Mouse (Mus musculus) frontal cortex, postnatal 10 days (tissue): ENCODE measurements around the gene Rnf169.

ENCODE experiments used
- DNase-seq, 2 experiments: peaks; one replicate each; pipeline ENCODE4 v3.0.0; 2022; ENCODE audit warnings: low spot score in 2 of 2, mixed read lengths in 1 of 2

Gene Rnf169

DNA sequence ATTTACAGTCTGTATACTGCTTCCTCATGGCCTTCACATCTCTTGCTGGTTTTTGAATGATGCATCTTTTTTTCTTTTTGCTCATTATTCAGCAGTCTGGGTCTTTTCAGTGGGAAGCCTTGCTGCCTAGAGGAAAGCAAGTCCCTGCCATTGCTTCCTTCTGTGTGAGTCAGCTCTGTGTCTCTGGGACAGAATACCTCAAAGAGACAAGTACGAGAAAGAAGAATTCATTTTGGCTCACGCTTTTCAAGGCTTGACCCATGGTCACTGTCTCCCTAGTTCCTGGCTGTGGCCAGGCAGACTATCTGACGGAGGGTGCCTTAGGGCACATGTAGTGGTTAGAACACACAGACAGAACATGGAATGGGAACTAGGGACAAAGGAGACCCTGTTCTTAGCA is 86.3 kb downstream of the Rnf169 start:
- DNase-seq, result no peak

- DNase-seq, result no peak
These were observed 87.9 kb downstream of the Rnf169 start for GRCm38 (mm10) chr7:99892351-99892750.

- DNase-seq, result no peak
These were observed 88.8 kb downstream of the Rnf169 start for GRCm38 (mm10) chr7:99891471-99891870.

DNA sequence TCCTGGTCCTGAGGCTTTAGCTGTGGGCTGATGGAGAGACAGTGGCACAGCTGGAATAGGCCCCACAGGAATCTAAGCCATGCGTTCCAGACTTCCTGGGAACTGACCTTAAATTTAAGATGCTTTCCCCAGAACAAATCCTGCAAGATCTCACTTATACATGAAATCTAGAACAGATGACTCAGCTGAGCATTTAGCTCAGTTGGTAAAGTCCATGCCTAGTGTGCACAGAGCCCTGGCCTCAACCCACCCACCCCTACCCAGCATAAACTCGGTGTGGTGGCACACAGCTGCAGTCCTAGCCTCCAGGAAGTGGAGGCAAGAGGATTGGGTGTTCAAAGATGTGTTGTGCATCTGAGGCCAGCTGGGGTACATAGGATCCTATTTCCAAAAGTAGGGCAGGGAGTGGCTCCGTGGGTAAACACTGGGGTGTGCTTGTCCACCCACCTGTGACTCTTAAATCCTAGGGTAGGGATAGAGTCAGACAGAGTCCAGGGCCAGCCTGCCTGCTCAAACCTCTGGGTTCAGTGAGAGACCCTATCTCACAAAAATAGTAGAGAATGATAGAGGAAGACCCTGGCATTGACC is 90.0 kb downstream of the Rnf169 start:
- no peak for DNase-seq

GRCm38 (mm10) chr7:99889175-99889880 is 90.9 kb downstream of the Rnf169 start:
- no peak for DNase-seq

DNA sequence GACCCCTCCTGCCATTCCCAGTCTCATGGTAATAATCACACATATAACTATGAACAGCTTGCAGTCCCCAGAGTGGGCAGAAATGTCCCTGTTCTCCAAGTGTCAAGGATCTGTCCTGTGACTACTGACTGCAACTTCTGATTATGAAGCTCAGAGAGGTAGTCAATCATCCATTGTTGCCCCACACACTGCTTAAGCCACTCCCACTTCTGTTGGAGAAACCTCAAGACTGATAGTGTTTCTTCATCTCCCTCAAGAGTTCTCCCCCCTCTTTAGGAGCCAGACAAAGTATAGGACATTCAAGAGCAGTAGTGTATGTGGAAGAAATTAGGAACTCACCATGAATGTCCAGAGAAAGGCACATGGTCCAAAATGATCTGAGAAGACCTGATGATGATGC is 92.5 kb downstream of the Rnf169 start:
- DNase-seq, result no peak

DNA sequence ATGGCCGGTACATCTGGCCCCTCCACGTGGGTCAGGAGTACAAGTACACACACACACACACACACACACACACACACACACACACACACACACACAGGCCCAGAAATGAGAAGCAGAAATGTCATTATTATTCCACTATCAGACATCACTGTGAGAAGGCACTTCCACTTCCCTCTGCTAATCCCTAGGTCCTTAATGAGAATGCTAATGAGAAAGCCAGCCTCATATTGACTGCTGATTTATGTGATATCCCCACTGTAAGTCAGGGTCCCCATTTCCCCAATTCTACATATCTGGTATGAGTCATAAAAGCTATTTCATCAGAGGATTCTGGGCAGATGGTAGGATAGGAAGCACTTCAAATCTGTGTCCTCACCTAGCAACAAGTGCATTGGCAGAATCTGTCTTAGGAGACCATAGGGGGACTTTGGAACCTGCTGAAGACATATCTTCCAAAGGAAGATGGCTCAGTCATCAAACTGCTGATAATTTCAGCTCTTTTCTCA is 93.0 kb downstream of the Rnf169 start:
- no peak for DNase-seq

- no peak for DNase-seq
These were observed 102.0 kb downstream of the Rnf169 start for GRCm38 (mm10) chr7:99878254-99878653.

DNA sequence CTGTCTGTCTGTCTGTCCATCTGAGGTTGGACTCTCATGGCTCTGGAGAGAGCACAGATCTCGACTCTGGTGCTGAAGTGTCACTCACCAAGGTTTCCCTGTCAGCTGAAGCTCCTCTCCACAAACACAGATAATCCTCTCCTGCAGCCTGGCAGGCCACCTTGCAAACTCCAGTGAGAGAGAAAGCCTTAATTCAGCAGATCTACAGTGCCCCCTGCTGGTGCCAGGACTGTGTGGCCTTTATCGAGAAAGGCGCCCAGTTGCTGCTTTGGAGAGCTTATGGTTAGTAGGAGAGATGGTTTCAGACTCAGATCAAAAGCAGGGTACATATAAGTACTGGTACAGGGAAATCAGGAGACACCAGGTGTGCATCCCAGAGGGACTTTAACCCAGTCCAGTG is 103.9 kb downstream of the Rnf169 start:
- DNase-seq, result peak; percentile 50 to 82

- no peak for DNase-seq
These were observed 104.4 kb downstream of the Rnf169 start for GRCm38 (mm10) chr7:99875891-99876290.

DNA sequence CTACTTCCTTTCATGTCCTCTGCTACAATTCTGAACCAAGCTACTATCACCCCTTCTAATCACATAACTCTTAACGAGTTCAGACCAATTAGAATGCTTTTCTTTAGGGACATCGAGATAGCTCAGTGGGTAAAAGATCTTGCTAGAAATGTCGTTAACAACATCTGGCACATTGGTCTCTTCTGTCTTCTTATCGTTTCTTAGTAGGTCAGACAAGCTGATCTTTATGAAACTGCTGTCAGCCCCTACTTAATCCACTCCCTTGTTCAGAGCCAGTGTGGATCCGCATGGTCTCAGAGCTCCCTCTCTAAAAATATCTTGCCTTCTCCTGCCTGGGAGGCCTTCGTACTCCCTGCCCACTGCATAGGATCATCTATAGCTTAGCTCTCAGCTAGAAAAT is 106.3 kb downstream of the Rnf169 start:
- DNase-seq, result no peak
